Mouse (Mus musculus) monocyte, adult 2 months (primary cell): Measurements from ENCODE around the gene Ccnc.
"Not testable (repeated sequence)": the region's sequence is repeated elsewhere in the genome, so short reads cannot be mapped to it uniquely, and the experiment has no call there.

Source experiments
- DNase-seq, 2 experiments: peaks; one replicate each; pipeline ENCODE4 v3.0.0; 2022; ENCODE audit warnings: low spot score in 2 of 2, low read depth in 1 of 2

Gene Ccnc

DNA sequence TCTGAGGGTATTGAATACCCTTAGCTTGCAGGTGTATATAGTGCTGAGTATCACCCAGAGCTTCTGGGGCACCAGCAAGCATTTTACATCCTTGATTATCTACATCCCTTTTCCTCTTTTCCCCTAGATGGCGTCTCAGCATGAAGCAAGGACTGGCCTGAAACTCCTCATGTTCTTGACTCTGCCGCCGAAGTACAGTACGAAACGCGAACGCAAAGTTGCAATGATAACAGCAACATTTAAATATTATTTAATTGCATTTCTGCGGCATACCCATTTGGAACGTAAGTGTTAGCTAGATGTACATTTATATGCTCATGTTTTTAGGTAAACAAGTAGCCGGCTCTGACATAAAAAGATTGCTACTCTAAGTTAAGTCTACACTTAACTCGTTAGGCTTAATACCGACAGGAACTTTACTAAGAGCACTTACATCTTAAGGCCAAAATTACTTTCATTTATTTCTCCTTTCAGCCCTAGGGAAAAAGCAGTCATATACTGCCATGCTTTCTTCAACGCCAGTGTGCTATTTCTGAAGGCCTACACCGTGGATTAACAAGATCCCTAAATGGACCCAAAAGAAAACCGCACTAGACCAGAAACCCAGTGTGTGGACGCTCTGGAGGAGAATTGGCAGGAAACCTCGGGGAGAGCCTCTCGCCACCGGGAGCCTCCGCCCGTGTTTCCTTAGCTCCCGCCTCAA, 438 bp upstream of the Ccnc start:
- no peak for DNase-seq

DNA sequence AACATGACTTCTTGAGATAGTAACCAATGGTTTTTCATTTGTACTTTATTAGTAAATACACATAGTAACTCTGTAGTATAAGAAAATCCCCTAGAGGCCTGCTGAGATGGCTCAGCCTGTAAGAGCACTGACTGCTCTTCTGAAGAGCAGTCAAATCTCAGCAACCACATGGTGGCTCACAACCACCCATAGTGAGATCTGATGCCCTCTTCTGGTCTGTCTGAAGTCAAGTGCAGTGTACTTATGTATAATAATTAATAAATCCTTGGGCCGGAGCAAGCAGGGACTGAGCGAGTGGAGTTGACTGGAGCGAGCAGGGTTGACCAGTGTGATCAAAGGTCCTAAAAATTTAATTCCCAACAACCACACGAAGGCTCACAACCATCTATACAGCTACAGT, 11.7 kb downstream of the Ccnc start:
- no peak for DNase-seq

DNA sequence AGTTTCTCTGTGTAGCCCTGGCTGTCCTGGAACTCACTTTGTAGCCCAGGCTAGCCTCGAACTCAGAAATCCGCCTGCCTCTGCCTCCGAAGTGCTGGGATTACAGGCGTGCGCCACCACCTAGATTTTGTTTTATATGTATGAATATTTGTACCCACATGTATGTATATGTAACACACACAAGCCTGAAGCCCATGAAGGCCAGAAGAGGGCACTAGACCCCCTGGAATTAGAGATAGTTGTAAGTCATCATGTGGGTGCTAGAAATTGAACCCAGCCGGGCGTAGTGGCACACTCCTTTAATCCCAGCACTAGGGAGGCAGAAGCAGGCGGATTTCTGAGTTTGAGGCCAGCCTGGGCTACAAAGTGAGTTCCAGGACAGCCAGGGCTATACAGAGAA, 16.6 kb downstream of the Ccnc start:
- not testable (repeated sequence) for DNase-seq

DNA sequence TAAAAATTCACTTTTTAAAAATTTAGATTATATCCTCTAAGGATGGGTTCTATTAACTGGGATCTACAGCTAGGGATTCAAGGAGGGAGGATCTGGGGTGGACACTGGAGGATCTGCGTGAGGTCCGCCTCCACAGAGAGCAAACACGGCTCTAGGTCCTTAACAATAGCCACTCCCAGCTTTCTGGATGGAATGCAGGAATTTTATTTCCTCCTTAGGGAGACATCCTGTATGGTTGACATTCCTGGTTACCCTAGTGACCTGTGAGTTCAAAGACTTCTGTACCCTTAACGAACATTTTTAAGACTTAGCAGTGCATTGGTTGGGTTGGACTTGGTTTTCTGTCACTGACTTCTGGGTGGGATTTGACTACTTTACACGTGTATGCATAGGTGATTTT, 18.2 kb downstream of the Ccnc start:
- no peak for DNase-seq

DNA sequence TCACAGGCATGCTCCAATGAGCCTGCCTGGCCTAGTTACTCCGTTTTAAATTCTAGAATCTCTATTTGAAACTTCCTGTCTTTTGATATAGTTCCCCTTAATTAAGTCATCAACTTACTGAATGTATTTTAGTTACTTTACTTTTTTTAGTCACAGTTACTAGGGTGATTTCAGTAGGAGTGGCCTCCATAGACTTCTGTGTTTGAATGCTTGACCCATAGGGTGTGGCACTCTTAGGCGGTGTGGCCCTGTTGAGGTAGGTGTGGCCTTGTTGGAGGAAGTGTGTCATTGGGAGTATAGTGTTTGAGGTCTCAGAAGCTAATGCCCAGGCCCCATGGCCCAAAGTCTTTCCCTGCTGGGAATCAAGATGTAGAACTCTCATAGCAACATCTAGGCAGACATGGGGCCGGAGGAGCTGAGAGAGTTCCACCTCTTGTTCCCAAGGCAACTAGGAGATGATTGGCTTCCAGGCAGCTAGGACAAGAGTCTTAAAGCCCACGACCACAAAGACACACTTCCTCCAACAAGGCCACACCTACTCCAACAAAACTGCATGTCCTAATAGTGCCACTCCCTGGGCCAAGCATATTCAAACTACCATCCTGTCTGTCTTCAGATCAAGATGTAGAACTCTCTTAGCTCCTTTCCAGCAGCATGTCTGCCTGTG, 27.8 kb downstream of the Ccnc start:
- DNase-seq, result peak; percentile 80 to 82

DNA sequence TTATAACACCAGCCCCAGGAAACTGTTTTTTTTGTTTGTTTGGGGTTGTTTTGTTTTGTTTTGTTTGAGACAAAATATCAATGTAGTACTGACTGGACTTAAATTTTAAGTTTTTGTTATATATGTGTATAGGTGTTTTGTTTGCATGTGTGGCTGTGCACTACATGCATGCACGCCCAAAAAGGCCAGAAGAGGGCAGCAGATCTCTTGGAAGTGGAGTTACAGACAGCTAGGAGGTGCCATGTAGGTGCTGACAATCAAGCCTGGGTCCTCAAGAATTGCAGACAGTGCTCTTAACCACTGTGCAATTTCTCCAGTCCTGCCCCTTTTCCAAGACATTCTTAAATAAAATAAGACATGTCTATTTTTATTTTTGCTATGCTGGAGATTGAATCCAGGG, 31.4 kb downstream of the Ccnc start:
- no peak for DNase-seq

DNA sequence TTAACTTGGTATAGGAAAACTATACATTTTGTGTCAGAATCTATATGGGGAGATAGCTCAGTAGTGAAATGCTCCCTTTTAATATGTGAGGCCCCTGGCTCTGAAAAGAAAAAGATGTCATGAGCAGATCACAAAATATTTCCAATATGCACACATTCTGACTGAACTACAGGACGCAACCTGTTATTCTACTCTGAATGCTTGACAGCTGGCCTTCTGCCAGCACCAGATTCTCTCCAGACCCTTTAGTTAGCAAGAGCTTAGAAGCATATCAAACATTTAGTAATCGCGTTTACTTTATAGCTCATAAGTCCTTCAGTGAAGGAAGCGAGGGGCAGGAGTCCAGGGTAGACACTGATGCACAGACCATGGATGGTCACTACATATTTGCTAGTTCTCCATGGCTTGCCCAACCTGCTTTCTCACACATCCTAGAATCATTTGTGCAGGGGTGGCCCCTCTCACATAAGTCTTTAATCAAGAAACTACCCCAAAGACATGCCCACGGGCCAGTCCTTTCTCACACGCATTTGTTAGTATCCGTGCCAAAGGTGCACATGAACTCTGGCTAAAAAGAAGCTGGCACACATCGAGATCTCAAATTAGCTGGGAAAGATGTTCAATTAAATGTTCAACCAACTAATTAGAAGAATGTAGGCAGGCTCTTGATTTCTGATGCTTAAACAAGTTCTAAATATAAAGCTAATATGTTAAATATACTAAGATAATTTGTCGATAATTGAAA, 34.1 kb downstream of the Ccnc start:
- DNase-seq, result no peak

DNA sequence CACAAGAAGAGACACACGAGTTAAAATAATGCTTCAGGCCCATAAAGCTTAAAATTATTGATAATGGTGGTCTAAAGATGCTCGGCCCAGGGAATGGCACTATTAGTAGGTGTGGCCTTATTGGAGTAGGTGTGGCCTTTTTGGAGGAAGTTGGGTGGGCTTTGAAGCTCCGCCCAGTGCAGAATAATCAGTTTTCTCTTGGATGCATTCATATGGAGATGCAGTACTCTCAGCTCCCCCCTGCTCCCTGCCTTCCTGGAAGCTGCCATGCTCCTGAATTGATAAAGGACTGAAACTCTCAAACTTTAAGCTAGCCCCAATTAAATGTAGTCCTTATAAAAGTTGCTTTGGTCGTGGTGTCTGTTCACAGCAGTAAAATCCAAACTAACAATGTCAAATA, 36.3 kb downstream of the Ccnc start:
- no peak for DNase-seq

DNA sequence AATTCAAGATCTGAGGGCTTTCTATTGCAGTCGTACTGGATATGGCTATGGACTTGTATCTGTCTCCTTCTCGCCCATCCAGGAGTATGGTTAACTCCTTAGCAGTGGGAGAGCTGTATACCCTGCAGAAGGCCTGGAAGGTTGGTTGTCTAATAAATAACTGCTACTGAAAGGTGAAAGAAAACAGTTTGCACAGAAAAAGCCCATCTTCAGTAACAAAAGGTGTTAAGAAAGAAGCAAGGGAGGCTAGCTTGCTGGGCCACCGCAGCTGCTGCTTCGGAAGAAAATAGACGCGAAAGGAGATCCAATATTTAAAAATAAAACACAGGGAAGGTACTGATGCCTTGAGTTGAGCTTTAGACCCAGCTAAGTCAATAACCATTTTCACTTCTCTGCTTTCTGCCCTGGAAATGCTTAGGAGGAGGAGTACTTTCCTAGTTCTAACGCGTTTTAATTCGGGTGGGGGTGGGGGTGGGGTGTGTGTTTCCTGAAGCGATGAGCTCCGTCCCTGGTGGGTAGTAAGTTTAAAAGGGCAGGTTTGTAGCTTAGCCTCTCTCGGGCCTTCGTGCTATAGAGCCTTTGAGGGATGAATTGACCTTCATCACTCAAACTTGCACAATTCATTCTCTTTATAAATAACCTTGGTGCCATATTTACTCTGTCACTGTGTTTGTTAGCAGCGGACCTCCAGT, 38.8 kb downstream of the Ccnc start:
- DNase-seq, result no peak

DNA sequence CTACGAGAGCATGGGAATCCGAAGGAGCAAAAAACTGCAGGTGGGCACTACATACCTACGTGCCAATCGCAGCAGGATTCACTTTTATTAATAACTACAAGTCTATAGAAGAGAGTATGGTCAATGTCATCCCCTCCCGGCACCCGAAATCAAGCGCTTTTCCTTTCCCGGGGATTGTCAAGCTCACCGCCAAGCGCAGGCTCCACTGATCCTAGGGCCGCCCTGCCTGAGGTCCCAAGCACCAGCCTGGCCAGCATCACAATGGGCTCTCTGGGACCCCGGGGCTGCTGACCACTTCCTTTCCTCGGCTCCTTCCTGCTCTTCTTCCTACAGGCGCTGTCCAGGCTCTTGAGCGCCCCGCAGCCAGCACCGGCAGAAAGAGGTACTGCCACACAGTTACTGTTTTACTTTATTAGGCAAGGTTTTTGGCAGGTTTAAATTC, 39.4 kb downstream of the Ccnc start, which contains the start of the genes Usp45 and Tstd3:
Gene Usp45 (plus strand): TSS at position 294 of the 442 bp plus-strand sequence.
Gene Tstd3 (minus strand): TSS at position 350 of the 442 bp plus-strand sequence.
- peak; percentile 49 to 57 for DNase-seq

DNA sequence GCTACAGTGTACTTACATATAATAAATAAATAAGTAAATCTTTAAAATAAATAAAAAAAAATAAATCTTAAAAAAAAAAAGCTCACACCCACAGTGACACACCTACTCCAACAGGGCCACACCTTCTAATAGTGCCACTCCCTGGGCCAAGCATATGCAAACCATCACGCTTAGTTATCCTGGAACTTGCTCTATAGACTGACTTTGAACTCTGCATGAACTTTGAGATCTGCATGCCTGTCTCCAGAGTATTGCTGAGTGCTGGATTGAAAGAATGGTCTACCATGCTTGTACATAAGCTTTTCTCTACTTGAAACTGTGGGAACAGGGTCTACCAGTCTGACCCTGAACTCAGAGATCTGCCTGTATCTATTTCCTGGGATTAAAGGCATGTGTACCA, 43.6 kb downstream of the Ccnc start:
- no peak for DNase-seq

DNA sequence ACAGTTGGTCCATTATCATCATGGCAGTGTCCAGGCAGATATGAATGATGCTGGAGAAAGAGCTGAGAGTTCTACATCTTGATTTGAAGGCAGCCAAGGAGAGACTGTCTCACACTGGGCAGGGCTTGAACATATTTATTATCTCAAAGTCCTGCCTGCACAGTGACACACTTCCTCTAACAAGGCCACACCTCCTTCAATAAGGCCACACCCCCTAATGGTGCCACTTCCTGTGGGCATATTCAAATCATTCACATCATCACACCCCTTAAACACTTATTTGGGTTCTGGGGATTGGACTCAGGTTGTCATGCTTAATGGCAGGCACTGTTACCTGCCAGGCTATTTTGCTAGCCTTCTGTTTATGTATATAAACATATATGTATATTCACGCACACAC, 44.8 kb downstream of the Ccnc start:
- DNase-seq, result no peak

DNA sequence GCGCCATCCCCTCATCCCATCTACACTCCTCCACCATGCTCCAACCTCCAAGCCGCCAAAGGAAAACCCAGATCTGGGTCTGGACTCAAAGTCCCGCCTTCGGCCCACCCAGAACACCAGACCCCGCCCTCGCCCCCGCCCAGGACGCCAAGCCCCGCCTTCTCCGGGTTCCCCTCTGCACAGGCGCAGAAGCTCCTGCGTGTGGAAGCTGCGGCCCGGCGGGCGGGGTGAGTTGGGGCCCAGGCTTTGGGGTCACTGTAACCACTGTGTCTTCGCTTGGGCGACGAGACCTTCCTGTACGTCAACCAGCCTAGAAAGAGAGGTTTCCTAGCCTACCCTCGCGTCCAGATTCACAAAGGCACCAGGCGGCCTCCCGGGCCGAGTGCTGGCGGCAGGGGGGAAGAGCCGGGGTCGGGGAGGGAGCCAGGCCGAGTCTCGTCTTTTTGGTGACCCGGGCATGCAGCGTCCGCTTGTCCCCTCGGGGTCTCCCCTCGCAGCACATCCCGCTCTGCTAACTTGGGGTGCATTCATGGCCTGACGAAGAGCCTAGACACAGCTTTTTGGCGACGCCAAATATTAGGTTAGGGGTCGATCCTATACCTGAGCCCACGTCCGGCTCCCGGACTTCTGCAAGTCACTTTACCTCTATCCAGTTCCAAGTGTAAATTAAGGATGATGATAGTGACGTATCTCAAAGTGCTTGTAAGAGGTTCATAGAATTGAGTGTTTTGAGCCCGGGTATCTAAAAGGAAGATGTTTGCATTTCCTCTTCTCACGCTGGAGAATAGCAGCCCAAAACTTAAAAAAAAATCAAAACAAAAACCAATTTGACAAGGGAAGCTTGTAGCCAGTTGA, 48.8 kb downstream of the Ccnc start:
- DNase-seq, result peak in 1 of 2 experiments; percentile 79

DNA sequence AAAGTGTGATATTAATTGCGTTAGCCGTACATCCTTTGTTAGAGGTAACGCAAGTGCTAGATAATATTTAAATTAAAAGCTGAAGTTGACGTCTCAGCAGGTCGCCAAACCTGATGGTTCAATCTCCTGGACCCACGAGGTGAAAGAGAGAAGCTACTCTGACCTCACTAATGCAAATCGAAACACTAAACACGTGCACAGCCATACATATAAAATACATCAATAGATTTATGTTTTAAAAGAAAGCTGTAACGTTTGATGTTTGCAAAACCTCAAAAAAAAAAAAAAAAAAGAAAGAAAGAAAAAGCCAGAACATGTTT, 49.4 kb downstream of the Ccnc start:
- no peak for DNase-seq

DNA sequence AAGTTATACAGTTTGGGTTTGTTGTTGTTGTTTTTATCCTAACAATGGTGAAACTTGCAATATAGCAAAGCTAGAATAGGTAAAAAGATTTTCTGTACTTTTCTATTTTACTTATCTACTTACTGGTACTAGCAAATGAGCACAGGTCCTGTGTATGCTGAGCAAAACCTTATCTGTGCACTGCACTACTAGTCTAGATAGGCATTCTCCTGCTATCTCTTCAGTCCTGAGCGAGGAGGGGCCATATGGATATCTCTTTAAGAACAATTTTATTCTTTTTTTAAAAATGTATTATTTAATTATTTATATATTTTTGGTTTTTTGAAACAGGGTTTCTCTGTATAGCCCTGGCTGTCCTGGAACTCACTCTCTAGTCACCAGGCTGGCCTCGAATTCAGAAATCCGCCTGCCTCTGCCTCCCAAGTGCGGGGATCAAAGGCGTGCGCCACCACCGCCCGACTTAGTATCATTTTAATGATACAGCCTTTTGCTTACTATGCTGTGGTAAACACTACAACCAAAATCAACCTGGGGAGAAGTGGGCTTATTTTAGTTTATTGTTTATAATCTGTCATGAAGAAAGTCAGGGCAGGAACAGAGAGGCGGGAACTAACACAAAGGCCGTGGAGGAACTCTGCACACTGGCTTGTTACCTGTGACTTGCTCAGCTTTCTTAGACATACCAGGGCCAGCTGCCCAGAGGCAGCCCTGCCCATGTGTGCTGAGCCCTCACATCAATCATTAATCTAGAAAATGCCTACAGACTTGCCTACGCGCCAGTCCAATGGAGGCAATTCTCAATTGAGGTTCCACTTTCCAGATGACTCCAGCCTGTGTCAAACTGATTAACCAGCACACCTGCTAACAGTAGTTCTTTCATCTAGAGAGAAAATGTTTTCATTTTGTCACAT, 53.6 kb downstream of the Ccnc start:
- DNase-seq, result no peak

DNA sequence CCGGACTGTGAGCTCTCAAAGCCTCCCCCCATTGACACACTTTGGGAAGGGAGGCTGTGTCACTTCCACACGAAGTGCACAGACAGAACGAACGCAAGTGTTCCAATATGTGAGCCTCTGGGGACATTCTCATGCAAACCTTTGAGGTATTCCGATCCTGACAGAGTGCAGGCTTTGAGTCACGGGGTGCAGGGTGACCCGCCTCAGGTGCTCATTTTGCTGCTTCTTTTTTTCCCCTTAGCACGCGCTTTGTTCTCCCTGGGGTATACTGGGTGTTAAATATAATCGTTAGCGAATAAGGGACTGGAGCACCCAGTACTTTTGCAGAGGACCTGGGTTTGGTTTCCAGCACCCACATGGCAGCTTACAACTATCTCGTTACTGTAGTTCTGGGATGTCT, 58.8 kb downstream of the Ccnc start:
- DNase-seq, result no peak

DNA sequence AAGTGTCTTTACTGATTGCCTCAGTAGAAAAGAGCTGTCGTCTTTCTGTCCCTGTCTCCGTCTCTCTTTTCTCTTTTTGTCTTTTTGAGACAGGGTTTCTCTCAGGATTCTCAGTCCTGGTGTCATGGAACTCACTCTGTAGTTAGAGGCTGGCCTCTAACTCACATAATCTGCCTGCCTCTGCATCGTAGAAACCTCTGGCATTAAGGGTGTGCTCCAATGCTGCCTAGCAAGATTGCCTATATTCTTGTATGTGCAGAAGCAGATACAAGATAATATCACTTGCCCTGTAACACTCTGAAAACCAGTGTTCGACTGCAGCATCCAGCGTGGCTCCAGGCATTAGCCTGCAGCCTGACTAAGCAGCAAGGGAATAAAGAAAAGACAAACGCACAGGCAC, 61.4 kb downstream of the Ccnc start:
- DNase-seq, result no peak

DNA sequence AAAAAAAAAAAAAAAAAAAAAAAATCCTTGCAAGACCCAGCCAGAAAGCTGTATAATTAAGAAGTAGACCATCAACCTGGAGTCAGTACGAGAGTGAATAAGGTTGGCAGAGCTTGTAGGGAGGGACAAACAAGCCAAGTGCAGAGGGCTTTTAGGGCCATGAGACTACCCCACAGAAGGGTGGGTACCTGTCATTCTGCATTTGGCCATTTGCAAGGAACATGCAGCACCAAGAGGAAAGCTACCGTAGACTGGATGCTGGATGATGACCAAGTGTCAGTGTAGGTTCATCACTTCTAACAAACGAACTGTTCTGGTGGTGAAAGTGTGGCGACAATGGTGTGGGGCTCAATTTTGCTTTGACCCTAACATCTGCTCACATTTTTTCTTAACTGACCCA, 62.3 kb downstream of the Ccnc start:
- no peak for DNase-seq

DNA sequence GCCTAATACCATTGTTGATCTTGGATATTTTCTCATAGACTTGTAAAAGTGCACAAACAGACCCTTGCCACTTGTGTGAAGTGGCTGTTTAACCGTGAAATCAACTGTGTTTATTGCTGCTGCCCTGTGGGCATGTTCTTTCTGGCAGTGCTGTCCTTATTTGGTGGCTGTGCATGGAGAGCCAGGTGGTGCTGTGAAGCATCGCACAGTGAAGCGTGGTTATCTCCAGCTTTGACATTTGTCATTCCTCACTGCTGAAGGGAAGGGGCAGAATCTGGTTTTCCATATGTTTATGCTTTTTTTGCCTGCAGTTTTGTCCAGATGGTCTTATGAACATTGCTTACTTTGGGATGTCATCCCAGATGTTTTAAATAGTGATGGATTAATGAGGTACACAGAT, 66.1 kb downstream of the Ccnc start:
- DNase-seq, result no peak

DNA sequence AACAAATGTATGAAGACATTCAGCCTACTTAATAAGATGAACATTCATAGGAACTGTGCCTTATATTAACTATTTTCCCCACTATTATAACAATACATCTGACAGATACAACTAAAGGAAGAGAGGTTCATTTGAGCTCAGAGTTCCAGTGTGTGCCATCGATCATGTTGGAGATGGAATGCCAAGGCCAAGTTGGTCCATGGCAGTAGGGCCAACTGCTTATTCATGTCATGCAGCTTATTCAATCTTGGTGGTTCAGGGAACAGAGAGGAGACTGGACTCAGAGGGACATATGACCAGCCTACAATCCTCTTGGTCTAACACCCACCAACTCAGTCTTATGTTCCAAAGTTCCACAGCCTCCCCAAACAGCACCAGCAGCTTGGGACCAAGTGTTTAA, 73.5 kb downstream of the Ccnc start:
- DNase-seq, result no peak
